Mouse (Mus musculus) lung, adult 2 months (tissue): ENCODE data around the gene Gm20388. TPM values are rescaled to one million over a fixed set of nuclear protein-coding genes. Genes with fewer than 3 reads are reported as not detected.

ENCODE experiments used
- DNase-seq: peaks from one replicate; pipeline ENCODE4 v3.0.0; 2022
- H3K4me1 ChIP-seq: fragments of 200-500 bp; 2 replicates; pipeline ENCODE4 v1.6.1; 2011; ENCODE audit warnings: low read length; ENCODE audit not compliant: control insufficient read depth, insufficient read depth
- H3K4me3 ChIP-seq: fragments of 200-500 bp; replicated peaks from 2 replicates; pipeline ENCODE3; 2011; ENCODE audit warnings: low read depth, mild to moderate bottlenecking, control low read depth, low read length; ENCODE audit errors: extremely low read depth
- CTCF ChIP-seq: fragments of 200-500 bp; IDR thresholded peaks from 2 replicates; pipeline ENCODE4 v1.5.1; 2011; ENCODE audit warnings: mild to moderate bottlenecking, low read length, control low read depth; ENCODE audit not compliant: insufficient read depth
- POLR2A ChIP-seq: fragments of 200-500 bp; IDR thresholded peaks from 2 replicates; pipeline ENCODE4 v1.6.1; 2011; ENCODE audit warnings: low read depth, mild to moderate bottlenecking, control low read depth, low read length, borderline replicate concordance; ENCODE audit errors: extremely low read depth
- WGBS: fragments of 180-500 bp; shearing (Covaris S2); methylation state at CpG from one replicate; pipeline ENCODE4 v1.1.7; 2018; 5-methylcytosine and 5-hydroxymethylcytosine counted together
- polyA plus RNA-seq: library from polyadenylated mRNA; depleted of rRNA; stranded (reverse); fragments of >200 nt; gene quantifications from 2 replicates; pipeline ENCODE4 v1.2.3, GENCODE M21; 2012

Gene Gm20388
- polyA plus RNA-seq, 1 experiment, result 67.8 TPM

DNA sequence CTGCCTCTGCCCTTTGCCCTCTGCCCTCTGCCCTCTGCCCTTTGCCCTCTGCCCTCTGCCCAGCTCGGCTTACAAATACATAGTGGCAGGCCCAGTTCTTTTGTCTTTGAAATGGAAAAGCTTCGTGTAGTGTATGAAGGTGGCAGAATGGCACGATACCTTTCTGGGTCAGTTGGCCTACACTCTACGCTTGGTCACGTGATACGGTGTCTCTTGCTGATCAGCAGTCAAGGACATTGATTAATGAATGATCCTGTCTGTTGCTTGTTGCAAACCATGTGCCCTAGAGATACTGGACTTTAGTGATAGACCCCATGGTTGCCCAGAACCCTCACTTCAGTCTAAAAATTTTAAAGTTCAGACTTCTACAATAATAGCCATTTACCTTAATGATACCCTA is 4400.5 kb downstream of the Gm20388 start:
- WGBS, result 94% methylated on average over 6 of the region's 6 CpGs
- TF ChIP-seq POLR2A (no peak), CTCF (no peak)
- Histone ChIP-seq H3K4me1 (peaks cover 8% of the 10 kb centered on the region), H3K4me3 (no peak overlapping the region)
- no peak for DNase-seq

- no peak for DNase-seq
- Histone ChIP-seq H3K4me3 (no peak overlapping the region), H3K4me1 (peaks cover 11% of the 10 kb centered on the region)
- WGBS, result 92% methylated on average over 17 of the region's 17 CpGs
- no peak for TF ChIP-seq CTCF
- TF ChIP-seq POLR2A, result no peak
Measured at GRCm38 (mm10) chr8:124311723-124312122, 4401.1 kb downstream of the Gm20388 start.

DNA sequence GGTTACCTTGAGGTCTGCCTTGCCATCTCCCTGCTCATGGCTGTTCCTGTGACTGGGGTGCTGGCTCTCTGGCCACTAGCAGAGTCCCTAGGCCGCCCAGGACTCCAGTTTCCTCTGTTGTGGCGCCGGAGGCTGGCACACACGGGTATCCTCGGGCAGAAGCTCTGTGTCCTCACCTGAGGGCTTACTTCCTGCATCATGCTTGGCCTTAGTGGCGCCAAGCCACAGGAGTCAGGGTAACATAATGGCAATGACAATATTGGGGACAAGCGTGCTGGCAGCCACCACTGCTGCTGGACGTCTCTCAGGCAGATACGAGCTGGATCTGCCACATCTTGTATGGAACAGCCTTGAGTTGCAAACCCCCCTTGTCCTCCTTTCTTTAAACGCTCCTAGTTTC is 4401.6 kb downstream of the Gm20388 start:
- Histone ChIP-seq H3K4me1 (peaks cover 13% of the 10 kb centered on the region), H3K4me3 (no peak overlapping the region)
- DNase-seq, result no peak
- no peak for TF ChIP-seq POLR2A
- WGBS, result 85% methylated on average over 10 of the region's 10 CpGs

GRCm38 (mm10) chr8:124314803-124315202 is 4404.2 kb downstream of the Gm20388 start:
- Histone ChIP-seq H3K4me1 (peaks cover 12% of the 10 kb centered on the region), H3K4me3 (no peak overlapping the region)
- WGBS, result 46% methylated on average over 10 of the region's 10 CpGs
- DNase-seq, result peak; percentile 33
- no peak for TF ChIP-seq POLR2A
- peak; percentile 42 for TF ChIP-seq CTCF

DNA sequence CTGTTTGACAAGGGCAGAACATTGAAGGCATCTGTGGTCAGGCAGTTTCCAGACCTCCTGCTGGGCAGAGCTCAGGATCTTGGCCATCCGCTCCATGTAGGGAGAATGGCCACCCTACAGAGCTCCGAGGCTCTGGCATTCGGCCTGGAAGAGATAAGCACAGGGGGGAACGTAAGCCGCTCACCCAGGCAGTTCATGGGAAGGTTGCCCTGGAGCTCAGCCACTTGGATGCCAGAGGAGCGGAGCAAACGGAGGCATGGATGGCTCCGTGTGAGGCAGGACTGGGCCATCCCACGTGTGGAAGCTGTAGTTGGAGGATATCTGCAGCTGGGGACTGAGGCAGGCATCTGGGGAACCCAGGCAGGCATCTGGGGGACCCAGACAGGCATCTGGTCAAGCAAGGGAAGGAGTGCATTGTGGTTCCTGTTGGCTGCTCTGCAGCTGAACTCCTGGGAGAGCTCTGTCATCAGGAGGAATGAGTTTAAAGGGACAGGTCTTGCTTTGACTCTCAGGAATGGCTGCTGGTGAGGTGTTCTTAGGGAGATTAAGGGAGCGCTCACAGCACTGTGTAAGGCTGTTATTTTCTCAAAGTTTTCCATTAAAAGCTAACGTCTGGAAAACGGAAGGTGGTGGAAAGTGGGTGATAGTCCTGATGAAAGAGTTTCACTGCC is 4406.0 kb downstream of the Gm20388 start:
- 54% methylated on average over 12 of the region's 12 CpGs for WGBS
- DNase-seq, result peak; percentile 23
- H3K4me1 ChIP-seq, result peaks cover 12% of the 10 kb centered on the region
- H3K4me3 ChIP-seq, result no peak overlapping the region
- no peak for TF ChIP-seq CTCF
- TF ChIP-seq POLR2A, result no peak

GRCm38 (mm10) chr8:124317191-124317682 is 4406.6 kb downstream of the Gm20388 start:
- no peak for DNase-seq
- peaks cover 12% of the 10 kb centered on the region for H3K4me1 ChIP-seq

GRCm38 (mm10) chr8:124317821-124318220 is 4407.2 kb downstream of the Gm20388 start:
- H3K4me3 ChIP-seq, result no peak overlapping the region
- TF ChIP-seq POLR2A, result no peak
- TF ChIP-seq CTCF, result no peak
- DNase-seq, result no peak
- peaks cover 12% of the 10 kb centered on the region for H3K4me1 ChIP-seq
- 73% methylated on average over 6 of the region's 6 CpGs for WGBS

More at GRCm38 (mm10) chr8:124317191-124317682, 4406.6 kb downstream of the Gm20388 start:
- TF ChIP-seq POLR2A (no peak), CTCF (no peak)
- 36% methylated on average over 8 of the region's 8 CpGs for WGBS
- H3K4me3 ChIP-seq, result no peak overlapping the region

GRCm38 (mm10) chr8:124318612-124319315 is 4408.1 kb downstream of the Gm20388 start:
- no peak overlapping the region for H3K4me3 ChIP-seq

GRCm38 (mm10) chr8:124319316-124319652 is 4408.6 kb downstream of the Gm20388 start:
- H3K4me1 ChIP-seq, result peaks cover 9% of the 10 kb centered on the region
- WGBS, result 84% methylated on average over 4 of the region's 4 CpGs
- H3K4me3 ChIP-seq, result no peak overlapping the region
- DNase-seq, result no peak
- TF ChIP-seq CTCF, result no peak
- no peak for TF ChIP-seq POLR2A

More at GRCm38 (mm10) chr8:124318612-124319315, 4408.1 kb downstream of the Gm20388 start:
- 58% methylated on average over 11 of the region's 11 CpGs for WGBS
- TF ChIP-seq CTCF (no peak), POLR2A (no peak)
- DNase-seq, result no peak
- H3K4me1 ChIP-seq, result peaks cover 10% of the 10 kb centered on the region

DNA sequence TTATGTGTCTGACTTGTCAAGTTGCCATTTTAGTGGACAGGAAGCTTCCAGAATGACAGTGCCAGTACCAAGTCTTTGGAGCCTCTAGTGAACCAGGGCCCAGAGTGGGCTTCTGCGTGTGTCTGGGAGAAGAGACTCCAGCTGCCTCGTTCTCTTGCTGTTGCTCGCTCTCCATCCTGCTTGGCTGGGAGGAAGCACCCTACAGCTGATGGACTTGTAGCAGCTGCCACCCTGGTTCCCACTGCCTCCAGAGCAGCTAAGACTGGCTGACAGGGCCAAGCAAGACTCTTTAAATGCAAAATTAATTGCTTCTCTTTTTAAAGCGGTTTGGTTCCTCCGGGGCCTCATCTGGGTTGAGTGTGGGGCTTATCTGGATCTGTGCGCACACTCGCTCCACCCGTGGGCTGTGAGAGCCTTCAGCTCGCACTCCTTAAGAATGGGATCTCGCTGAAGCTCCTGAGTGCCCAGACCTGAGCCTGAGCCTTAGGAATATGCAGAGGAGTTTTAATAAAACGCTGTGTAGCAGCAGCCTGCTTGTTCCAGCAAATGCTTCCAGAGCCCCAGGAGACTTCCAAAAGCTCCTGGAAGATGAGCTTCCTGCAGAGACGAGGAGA is 4410.7 kb downstream of the Gm20388 start:
- 69% methylated on average over 12 of the region's 12 CpGs for WGBS
- H3K4me3 ChIP-seq, result no peak overlapping the region
- no peak for DNase-seq
- peaks cover 9% of the 10 kb centered on the region for H3K4me1 ChIP-seq
- TF ChIP-seq POLR2A (no peak), CTCF (no peak)
